Mouse (Mus musculus) embryonic facial prominence, embryonic 14.5 days (tissue): ENCODE data around the gene Tmem258. TPM values are rescaled to one million over a fixed set of nuclear protein-coding genes. Genes with fewer than 3 reads are reported as not detected.

ENCODE experiments used
- ATAC-seq: fragments of 200-750 bp; cut with Nextera tagmentation; 2 replicates; pipeline ENCODE4 v1.8.0; 2017; ENCODE audit warnings: low read depth, moderate number of reproducible peaks, moderate TSS enrichment
- DNase-seq: peaks from one replicate; pipeline ENCODE4 v3.0.0-alpha.2; 2015; ENCODE audit warnings: low spot score
- H3K27ac ChIP-seq: fragments of 300-500 bp; sonication (generic); replicated peaks from 2 replicates; pipeline ENCODE4 v1.5.1; 2014; ENCODE audit warnings: low read depth, mild to moderate bottlenecking, low read length, moderate library complexity
- H3K27me3 ChIP-seq: fragments of 300-500 bp; sonication (generic); replicated peaks from 2 replicates; pipeline ENCODE4 v1.6.1; 2014; ENCODE audit warnings: low read length; ENCODE audit not compliant: control insufficient read depth, insufficient read depth
- H3K36me3 ChIP-seq: fragments of 300-500 bp; sonication (generic); 2 replicates; pipeline ENCODE4 v1.6.1; 2014; ENCODE audit warnings: low read length, mixed read lengths; ENCODE audit not compliant: control insufficient read depth, insufficient read depth
- H3K4me1 ChIP-seq: fragments of 300-500 bp; sonication (generic); 2 replicates; pipeline ENCODE4 v1.6.1; 2014; ENCODE audit warnings: antibody characterized with exemption, low read length; ENCODE audit not compliant: control insufficient read depth, insufficient read depth
- H3K4me2 ChIP-seq: fragments of 300-500 bp; sonication (generic); 2 replicates; pipeline ENCODE4 v1.6.1; 2014; ENCODE audit warnings: low read depth, mild to moderate bottlenecking, low read length, moderate library complexity, mixed read lengths
- H3K4me3 ChIP-seq: fragments of 300-500 bp; sonication (generic); 2 replicates; pipeline ENCODE4 v1.5.1; 2014; ENCODE audit warnings: low read depth, mild to moderate bottlenecking, low read length
- H3K9ac ChIP-seq: fragments of 300-500 bp; sonication (generic); 2 replicates; pipeline ENCODE4 v1.6.1; 2014; ENCODE audit warnings: low read depth, mild to moderate bottlenecking, low read length, moderate library complexity, mixed read lengths
- H3K9me3 ChIP-seq: fragments of 300-500 bp; sonication (generic); 2 replicates; pipeline ENCODE4 v1.6.1; 2016; ENCODE audit warnings: low read length; ENCODE audit not compliant: control insufficient read depth
- WGBS: fragments of 180-500 bp; shearing (Covaris S2); extraction: QIAGEN DNeasy Blood & Tissue Kit; methylation state at CpG from one replicate; pipeline ENCODE4 v1.1.7; 2014; 5-methylcytosine and 5-hydroxymethylcytosine counted together
- polyA plus RNA-seq: library from polyadenylated mRNA; unstranded; fragments of >200 nt; fragmentation: Nextera tagmentation; extraction: Ambion mirVana; gene quantifications from 2 replicates; pipeline ENCODE4 v1.2.1, GENCODE M21; 2014

The Tmem258 gene
- polyA plus RNA-seq, 1 experiment from 2014 or later, result 563 TPM

DNA sequence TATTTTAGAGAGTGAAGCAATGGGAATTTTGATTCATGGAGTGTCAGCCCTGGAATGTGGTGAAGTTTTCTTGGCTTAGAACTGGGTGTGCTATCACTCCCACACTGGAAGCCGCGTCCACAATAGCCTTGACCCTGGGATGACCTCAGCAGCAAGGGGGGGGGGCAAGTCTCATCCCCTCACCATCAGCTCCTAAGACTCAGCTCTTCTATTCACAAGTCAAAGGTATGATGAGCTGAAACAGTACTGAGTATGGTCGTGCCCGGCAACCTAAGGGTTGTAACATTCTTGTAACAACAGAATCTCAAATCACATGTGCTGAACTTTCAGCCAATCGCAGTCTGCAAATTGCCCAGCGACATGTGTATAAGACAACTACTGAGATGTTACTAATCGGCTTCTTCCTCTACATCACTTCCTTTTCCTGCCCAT is 26.9 kb upstream of the Tmem258 start:
- Histone ChIP-seq H3K36me3 (no peaks in the 10 kb centered on the region), H3K4me1 (no peaks in the 10 kb centered on the region; the same call in 1 of the 2 replicates), H3K9me3 (no peaks in the 10 kb centered on the region), H3K9ac (no peak overlapping the region), H3K4me2 (no peak overlapping the region), H3K4me3 (no peak overlapping the region), H3K27ac (no peak overlapping the region), H3K27me3 (no peaks in the 10 kb centered on the region)
- WGBS, result 68% methylated on average over 7 of the region's 7 CpGs
- DNase-seq, result no peak
- ATAC-seq, result no peak

DNA sequence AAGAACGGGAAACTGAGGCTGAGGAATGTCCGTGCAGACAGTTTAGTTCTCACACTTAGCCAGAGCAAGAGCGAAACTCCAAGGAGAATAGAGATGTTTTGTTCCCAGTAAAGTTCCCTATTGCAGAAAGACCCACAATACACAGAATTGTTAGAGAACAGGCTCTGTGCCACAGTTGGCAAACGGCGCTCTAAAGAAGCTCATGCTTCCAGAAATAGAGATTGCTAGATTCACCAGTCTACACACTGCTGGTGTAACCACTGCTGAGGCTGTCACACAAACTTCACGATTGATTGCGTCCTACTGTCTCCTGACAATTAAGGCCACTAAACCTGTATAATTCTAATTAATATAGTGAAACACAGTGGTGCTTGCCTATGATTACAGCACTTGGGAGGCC is 22.6 kb upstream of the Tmem258 start:
- no peak overlapping the region for H3K4me3 ChIP-seq
- DNase-seq (no peak), ATAC-seq (no peak)
- H3K9ac ChIP-seq, result no peak overlapping the region
- H3K27me3 ChIP-seq, result no peaks in the 10 kb centered on the region
- H3K4me2 ChIP-seq, result no peak overlapping the region
- H3K9me3 ChIP-seq, result no peaks in the 10 kb centered on the region
- peaks cover 12% of the 10 kb centered on the region for H3K36me3 ChIP-seq
- no peak overlapping the region for H3K27ac ChIP-seq
- peaks cover 7% of the 10 kb centered on the region for H3K4me1 ChIP-seq
- WGBS, result 94% methylated on average over 7 of the region's 7 CpGs

DNA sequence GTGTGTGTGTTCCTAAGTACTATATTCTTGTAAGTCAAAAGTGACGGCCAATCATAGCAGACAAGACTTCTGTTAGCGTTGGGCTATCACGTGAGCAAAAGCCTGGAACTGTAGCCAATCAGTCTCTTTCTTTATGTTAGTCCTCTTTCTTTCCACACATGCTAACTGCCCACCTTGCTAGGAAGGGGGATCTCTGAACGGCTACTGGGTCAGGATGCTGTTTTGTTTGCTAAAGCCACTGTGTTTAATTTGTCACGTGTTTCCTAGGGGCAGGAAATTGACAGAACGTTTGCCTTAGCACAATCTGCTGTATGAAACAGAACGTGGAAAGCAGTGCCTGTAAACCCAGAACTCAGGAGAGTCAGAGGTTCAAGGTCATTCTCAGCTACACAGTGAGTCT is 21.7 kb upstream of the Tmem258 start:
- H3K4me2 ChIP-seq, result peak overlapping the region; percentile 76
- H3K27ac ChIP-seq, result peak overlapping the region; percentile 58; the same call in 1 of the 2 replicates
- no peaks in the 10 kb centered on the region for H3K9me3 ChIP-seq
- no peaks in the 10 kb centered on the region for H3K27me3 ChIP-seq
- H3K9ac ChIP-seq, result peak overlapping the region; percentile 46
- peak overlapping the region; percentile 76 for H3K4me3 ChIP-seq
- DNase-seq (no peak), ATAC-seq (no peak)
- H3K36me3 ChIP-seq, result peaks cover 21% of the 10 kb centered on the region
- peaks cover 7% of the 10 kb centered on the region for H3K4me1 ChIP-seq
- 27% methylated on average over 7 of the region's 7 CpGs for WGBS

DNA sequence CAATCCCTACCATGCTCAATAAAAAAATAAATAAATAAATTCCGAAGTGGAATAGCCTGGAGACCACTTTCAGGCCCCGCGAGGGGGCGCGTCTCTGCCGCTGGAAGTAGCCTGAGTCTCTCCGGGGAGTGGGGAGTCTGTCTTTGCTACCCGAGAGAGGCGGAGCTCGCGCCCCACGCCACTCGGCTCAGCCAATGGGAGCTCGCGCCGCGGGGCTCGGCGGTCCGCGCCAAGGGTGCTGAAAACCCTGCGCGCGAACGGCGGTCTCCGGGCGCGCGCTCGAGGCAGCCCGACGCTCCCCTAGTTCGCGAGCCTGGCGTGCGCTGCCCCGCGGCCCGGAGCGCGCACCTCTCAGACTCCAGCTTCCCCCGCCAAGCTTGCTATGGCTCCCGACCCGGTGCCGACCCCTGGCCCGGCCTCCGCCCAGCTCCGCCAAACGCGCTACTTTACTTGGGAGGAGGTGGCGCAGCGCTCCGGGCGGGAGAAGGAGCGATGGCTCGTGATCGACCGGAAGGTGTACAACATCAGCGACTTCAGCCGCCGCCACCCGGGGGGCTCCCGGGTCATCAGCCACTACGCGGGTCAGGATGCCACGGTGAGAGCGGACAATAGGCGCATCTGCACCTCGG is 21.0 kb upstream of the Tmem258 start, which contains the start of gene Fads1:
Gene Fads1, plus strand, starts transcription at position 219 of the 629 bp plus-strand sequence.
- Histone ChIP-seq H3K9ac (peak within 1 kb of the TSS; percentile 85), H3K27me3 (no peaks in the 10 kb centered on the region), H3K4me2 (peak within 1 kb of the TSS; percentile 76), H3K36me3 (peaks cover 27% of the 10 kb centered on the region), H3K27ac (peak within 1 kb of the TSS; percentile 88), H3K9me3 (no peaks in the 10 kb centered on the region), H3K4me1 (peaks cover 7% of the 10 kb centered on the region), H3K4me3 (peak within 1 kb of the TSS; percentile 76)
- ATAC-seq (peak; percentile 96), DNase-seq (peak; percentile 98)
- under 1% methylated on average over 28 of the region's 70 CpGs for WGBS

DNA sequence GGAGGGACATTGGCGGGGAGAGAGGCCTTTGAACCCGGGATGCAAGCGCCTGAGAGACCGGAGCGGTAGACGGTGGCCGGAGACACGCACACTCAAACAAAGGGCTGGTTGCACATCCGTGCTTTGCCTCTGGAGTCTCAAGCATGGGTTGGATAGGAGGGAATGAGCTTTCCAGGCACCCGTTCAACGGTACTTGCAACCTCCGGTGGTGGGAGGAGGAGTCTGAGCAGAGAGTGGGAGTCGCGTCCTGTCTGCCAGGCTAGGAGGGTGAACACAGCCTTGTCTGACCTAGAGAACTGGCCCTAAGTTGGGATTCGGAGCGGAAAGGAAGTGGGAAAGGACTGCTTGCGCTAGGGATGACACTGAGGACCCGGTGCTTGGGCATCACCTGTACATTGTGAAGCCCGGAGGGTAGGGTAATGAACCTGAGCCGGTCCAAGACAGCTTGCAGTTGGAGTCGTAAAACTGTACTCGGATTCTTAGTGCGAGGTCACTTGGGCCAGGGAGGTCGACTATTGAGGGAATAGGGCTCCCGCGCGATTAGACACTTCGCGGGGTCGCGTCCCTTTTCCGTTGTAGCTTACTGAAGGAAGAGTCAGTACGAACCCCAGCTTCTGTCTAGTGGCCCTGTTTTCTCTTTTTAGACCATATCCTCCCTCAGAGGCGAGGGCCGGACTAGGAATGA is 20.4 kb upstream of the Tmem258 start:
- WGBS, result 2% methylated on average over 35 of the region's 35 CpGs
- DNase-seq, result peak; percentile 90
- H3K27ac ChIP-seq, result peak overlapping the region; percentile 88

DNA sequence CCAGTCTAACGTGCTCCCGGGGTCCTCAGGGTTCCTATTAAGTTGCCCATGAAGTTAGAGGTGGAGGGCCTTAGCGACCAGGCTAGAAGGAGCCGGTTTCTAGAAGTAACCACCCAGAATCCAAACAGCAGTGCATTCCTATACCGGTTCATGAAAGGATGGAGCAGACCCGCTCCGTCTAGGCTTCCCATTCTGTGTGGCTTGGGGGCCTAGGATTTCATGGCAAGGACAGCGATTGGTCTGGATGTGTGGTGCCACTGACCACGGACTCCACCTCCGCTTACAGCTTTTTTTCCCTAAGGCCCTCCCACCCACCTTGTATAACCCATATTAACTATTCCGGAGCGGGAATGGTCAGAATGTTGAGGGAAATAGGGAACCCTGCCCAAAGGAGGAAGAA is 19.7 kb upstream of the Tmem258 start:
- Histone ChIP-seq H3K9ac (peak overlapping the region; percentile 85), H3K27me3 (no peaks in the 10 kb centered on the region), H3K36me3 (peaks cover 40% of the 10 kb centered on the region), H3K4me1 (peaks cover 7% of the 10 kb centered on the region), H3K9me3 (no peaks in the 10 kb centered on the region), H3K4me2 (peak overlapping the region; percentile 76), H3K4me3 (peak overlapping the region; percentile 76), H3K27ac (peak overlapping the region; percentile 88)
- WGBS, result 8% methylated on average over 12 of the region's 12 CpGs
- DNase-seq, result peak; percentile 86
- peak; percentile 34 for ATAC-seq

More for the DNA sequence above, 20.4 kb upstream of the Tmem258 start:
- Histone ChIP-seq H3K9me3 (no peaks in the 10 kb centered on the region), H3K27me3 (no peaks in the 10 kb centered on the region), H3K9ac (peak overlapping the region; percentile 85), H3K4me2 (peak overlapping the region; percentile 76), H3K36me3 (peaks cover 33% of the 10 kb centered on the region), H3K4me1 (peaks cover 7% of the 10 kb centered on the region), H3K4me3 (peak overlapping the region; percentile 76)
- ATAC-seq, result peak; percentile 77

DNA sequence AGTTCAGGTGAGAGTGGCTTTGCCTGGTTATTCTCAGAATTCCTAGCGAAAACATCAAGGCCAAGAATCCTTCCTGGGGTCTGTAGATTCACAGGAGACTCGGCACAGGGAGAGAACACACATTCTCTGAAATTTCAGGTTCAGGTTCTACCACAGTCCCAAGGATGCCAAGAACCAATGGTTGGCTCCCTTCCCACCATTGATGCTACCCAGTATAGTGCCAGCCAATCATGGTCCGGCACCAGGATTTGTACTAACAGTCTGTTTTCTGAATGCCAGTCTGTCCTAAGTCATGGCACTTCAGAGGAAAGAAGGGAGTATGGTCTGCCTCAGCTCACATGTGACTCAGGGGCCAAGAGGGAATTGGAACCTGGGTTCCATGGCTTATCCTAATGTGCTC is 17.9 kb upstream of the Tmem258 start:
- H3K4me1 ChIP-seq, result peaks cover 7% of the 10 kb centered on the region
- ATAC-seq (no peak), DNase-seq (no peak)
- H3K9ac ChIP-seq, result no peak overlapping the region
- H3K9me3 ChIP-seq, result no peaks in the 10 kb centered on the region
- no peaks in the 10 kb centered on the region for H3K27me3 ChIP-seq
- no peak overlapping the region for H3K4me2 ChIP-seq
- H3K4me3 ChIP-seq, result no peak overlapping the region
- WGBS, result 93% methylated on average over 3 of the region's 3 CpGs
- H3K27ac ChIP-seq, result no peak overlapping the region
- H3K36me3 ChIP-seq, result peaks cover 56% of the 10 kb centered on the region

DNA sequence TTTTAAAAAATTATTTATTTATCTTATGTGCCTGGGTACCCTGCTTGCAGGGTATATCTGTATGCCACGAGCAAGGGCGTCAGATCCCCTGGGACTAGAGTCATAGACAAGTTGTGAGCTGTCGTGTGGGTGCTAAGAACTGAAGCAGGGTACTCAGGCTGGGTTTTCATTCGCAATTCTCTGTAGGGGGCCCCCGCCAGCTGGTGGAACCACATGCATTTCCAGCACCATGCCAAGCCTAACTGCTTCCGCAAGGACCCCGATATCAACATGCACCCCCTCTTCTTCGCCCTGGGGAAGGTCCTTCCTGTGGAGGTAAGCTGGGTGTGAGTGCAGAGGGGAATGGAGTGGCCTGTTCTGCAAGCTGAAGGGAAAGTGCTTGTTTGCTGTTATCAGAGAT is 17.2 kb upstream of the Tmem258 start:
- Histone ChIP-seq H3K27ac (no peak overlapping the region), H3K9ac (no peak overlapping the region), H3K4me3 (no peak overlapping the region), H3K4me1 (peaks cover 7% of the 10 kb centered on the region), H3K4me2 (no peak overlapping the region), H3K27me3 (no peaks in the 10 kb centered on the region), H3K36me3 (peaks cover 61% of the 10 kb centered on the region), H3K9me3 (no peaks in the 10 kb centered on the region)
- DNase-seq (no peak), ATAC-seq (no peak)
- 91% methylated on average over 8 of the region's 8 CpGs for WGBS
